Mouse (Mus musculus) adrenal gland, postnatal 10 days (tissue): Measurements from ENCODE around the gene Akr7a5. TPM values are rescaled to one million over a fixed set of nuclear protein-coding genes. Genes with fewer than 3 reads are reported as not detected.

Experiments used
- DNase-seq: peaks from one replicate; pipeline ENCODE4 v3.0.0; 2021; ENCODE audit warnings: mixed read lengths
- long read RNA-seq, 2 experiments: library from polyadenylated mRNA; stranded (forward); transcript quantifications; one replicate each; pipeline ENCODE4 v2.0.0; 2021
- total RNA-seq, 2 experiments: library from RNA; stranded (reverse); gene quantifications; 2 replicates each; pipeline ENCODE4 v1.2.3; 2021

Gene Akr7a5
- 10 to 100 TPM; 65.6 to 67.0 TPM for total RNA-seq
- long read RNA-seq, experiment 1, transcript Akr7a5-201 (7 exons, 1,288 nt): major isoform, 147 of 164 reads
- long read RNA-seq, experiment 1, partial matches to known transcripts: 13 of 164 reads
- long read RNA-seq, experiment 1, other reads (novel, unspliced or antisense): 4 of 164 reads
- long read RNA-seq, experiment 2, transcript Akr7a5-201 (7 exons, 1,288 nt): major isoform, 66 of 72 reads
- long read RNA-seq, experiment 2, partial matches to known transcripts: 5 of 72 reads
- long read RNA-seq, experiment 2, other reads (novel, unspliced or antisense): 1 of 72 reads

DNA sequence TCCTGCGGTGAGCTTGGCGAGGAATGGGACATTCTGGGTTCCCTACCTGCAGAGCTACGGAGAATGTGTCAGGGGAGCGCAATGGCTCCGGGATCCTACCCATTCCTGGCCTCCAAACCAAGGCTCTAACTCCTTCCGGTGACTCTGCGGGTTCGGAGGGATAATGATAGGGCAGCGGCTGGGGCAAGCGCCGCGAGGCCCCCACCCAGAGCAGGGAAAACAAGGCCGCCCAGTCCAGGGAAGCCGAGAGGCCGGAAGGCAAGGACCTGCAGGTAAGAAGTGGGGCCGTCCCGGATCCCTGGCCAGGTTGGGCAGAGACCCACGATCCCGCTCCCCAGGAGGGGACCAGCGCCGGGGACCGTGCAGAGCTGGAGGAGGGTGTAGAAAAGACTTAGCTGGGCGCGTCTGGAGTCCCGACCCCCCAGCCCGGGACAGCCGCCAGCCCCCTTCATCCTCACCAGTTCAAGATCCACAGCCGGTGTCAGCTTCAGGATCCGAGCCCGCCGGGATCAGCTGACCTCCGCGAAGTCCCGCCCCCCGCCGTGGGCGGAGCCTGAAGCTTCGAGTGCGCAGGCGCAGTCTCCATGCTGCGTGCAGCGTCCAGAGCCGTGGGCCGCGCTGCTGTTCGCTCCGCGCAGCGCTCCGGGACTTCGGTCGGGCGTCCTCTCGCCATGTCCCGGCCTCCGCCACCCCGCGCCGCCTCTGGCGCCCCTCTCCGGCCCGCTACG, at the start of gene Akr7a5, which contains the start of gene Pqlc2:
Akr7a5 (plus strand) TSS at position 574 of the 728 bp plus-strand sequence.
Pqlc2 (minus strand) TSS at position 538 of the 728 bp plus-strand sequence.
- DNase-seq: peak; percentile 99

DNA sequence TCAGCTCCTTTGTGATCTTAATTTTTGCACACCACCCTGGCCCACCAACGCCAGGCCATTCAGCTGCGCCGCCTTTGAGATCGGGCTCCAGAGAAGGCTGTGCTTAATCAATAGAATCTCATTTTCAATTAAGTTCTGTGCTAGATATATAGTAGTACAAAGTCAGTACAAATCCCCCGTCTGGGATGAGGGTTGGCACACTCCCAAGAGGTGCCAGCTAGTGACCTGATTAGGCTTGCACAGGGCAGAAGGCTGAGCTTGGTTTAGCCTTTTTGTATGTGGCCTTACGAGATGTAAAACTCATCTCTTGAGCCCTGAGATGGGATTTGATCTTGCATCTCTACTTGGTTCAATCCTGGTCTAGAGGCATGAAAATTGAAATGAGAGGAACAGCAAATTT, 47.6 kb upstream of the Akr7a5 start:
- DNase-seq: no peak

DNA sequence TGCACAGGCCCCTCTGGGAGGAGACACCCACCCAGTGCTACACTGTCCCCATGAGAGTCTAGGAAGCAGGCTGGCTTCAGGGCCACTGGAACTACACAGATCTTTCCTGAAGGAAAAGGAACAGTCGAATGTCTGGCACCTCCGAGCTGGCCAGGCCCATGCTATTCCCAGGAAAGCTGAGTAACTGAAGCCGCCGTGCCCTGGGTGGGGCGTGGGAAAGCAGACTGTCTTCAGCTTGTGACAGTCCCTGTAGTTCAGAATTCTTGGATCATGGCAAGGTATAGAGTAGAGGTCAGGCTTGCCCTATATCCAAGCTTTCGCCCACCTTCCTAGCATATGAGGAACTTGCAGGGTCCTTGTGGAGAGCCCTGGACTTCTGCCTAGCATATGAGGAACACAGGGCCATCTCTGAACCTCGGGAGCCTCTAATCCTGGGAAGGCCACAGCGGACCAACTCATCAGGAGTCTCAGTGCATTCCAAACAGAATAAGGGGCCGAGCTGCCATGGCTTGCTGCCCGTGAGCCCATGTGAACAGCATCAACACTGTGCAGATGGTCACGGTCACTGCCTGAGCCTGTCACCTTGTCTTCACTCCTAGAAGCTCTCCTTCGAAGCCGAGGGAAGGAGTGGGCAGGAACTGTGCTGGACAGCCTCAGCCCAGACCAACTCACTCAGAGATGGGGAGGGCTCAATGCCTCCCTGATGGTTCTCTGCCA, 44.6 kb upstream of the Akr7a5 start:
- no peak for DNase-seq

DNA sequence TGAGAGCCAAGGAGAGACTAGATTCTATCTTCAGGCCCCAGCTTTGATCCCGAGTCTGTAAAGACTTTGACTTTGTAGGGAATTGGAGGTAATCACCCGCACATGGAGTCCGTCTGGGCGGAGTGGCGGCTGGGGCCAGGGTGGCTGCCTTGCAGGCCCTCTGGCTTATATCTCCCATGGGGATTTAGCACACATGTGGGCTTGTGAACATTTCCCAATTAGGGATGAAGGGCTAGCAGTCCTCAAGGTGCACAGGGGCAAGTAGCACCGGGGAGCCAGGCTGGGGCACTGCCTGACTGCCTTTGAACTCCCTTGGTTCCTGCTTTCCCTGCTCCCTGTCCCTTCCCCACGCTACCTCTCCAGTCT, 44.1 kb upstream of the Akr7a5 start:
- no peak for DNase-seq

DNA sequence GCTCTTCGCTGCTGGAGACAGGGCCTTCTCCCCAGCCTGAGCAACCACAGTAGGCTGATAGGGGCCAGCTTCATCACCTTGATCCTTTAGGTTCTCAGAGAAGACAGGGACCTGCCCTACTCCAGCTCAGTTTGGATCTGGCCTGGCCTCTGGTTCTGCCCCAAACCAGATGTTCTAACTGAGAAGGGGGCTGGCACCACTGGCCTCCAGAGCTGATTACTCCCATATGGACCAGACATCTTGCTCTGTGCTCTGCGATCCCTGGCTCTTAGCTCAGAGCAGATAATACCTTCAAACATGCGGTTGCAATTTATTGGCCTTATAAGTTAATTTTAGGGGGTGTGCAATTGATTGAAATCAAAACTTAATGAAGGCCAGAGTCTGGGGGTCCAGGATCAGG, 43.2 kb upstream of the Akr7a5 start:
- DNase-seq: no peak

DNA sequence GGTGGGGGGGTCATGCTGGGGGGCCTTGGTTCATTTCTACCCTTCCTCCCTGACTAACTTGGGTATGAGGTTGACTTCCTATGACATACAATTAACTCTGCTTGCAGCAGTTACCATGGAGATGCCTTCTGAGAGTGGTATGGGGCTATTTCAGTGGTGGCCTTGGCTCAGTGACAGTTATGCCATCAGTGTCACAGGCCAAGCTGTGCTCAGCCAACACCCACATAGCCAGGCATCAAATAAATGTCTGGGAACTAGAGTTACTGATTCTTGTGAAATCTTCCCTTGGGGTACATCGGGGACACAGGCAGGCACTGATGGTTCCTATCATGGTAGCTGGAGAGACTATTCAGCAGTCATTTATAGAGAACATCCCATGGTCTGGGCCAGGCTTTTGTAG, 42.3 kb upstream of the Akr7a5 start:
- no peak for DNase-seq

DNA sequence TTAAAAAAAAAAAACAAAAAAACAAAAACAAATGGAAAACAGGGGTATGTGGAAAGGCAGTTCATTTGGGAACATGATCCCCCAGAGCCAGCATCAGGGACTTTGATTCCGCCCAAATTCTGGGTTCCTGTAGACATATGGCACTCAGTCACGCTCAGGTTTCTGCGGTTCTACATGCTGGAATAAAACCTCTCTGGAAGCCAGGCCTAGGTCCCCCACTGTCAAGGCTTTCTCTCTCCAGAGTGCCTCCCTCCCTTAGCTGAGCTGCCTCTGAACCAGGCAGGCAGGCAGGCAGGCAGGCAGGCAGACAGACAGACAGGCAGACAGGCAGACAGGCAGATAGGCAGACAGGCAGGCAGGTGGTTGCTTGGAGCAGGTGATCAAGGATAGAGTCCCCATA, 40.4 kb upstream of the Akr7a5 start:
- DNase-seq: no peak

DNA sequence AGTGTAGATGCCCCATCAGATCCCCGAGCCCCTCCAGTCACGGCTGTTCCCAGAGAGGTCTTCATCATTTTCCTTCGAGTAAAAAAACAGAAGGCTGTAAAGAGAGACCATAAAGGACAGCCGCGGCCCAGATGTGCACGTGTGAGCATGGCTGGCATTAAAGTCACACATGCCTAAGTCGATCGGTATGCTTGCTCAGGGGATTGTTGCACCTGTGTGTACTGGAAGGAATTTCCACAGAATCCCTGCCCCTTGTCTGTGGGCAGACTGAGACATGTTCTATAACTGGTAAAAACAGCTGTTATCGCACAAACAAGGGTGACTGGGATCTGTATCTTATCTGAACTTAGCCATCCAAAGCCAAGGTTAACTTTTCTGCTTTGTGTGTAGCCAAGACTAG, 39.0 kb upstream of the Akr7a5 start:
- no peak for DNase-seq

DNA sequence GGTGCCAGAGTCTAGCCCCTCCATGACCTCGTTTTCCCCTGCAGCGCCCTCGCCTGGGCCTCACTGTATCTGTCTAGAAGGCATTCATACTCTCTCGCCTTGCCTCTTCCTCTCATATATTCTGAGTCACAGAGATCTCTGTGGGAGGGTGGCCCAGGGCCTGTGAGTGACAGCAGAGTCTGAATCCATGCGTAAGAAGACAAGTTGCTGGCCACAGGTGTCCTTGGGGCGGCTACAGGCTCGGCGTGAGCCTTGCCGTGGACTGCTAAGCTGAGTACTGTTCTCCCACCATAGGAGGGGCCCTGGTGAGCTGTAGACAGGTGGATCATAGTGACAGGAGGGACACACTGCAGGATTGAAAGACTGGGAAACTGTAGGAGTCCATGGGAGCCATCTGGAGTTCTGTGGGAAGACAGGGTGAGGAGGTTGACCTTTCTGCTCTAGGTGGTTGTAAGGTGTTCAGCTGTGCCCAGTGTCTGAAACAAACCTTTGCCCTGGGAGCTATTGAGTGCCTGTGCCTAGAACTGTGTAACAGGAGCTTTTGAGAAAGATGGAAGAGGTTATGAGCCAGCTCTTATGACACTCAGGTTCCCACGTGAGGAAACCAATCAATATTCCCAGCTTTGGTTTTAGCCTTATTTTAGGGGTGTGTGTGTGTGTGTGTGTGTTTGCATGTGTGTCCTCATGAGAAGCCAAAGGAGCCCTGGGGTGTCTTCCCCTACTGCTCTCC, 37.4 kb upstream of the Akr7a5 start:
- DNase-seq: no peak

DNA sequence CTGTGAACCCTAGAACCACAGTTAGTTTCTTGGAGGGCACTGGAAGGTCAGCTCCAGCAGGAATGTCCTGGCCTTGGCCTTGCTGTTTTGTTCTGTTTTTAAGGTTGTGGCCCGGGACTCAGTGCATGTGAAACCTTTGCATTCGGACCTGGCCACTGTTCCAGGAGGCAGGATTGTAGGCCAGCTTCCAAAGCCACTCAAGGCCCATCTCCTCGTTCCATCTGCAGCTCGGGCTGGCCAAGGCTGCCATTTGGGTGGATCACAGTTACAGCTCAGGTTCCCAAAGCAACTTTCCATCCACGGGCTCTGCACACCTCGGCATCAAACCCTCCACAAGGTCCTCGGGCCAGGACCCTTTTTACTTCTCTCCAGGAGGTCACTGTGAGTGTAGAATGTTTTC, 36.0 kb upstream of the Akr7a5 start:
- no peak for DNase-seq

DNA sequence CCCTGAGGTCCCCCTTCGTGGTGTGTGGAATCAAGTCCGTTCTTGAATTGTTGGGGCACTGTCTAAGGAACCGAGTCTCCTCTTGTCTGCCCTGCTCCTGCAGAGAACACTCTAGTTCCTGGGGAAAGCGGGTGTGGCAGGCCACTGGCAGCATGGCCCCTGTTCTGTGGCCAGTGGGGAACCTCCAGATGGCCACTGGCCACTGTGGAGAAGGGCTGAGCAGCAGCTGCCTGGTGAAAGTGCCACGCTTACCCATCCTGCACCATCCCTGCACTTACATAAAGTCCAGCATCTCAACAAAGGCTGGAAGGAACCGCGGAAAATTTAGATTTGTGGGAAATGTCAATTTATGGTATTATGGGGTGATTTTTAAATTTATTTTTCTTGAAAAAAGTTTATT, 34.1 kb upstream of the Akr7a5 start:
- no peak for DNase-seq

DNA sequence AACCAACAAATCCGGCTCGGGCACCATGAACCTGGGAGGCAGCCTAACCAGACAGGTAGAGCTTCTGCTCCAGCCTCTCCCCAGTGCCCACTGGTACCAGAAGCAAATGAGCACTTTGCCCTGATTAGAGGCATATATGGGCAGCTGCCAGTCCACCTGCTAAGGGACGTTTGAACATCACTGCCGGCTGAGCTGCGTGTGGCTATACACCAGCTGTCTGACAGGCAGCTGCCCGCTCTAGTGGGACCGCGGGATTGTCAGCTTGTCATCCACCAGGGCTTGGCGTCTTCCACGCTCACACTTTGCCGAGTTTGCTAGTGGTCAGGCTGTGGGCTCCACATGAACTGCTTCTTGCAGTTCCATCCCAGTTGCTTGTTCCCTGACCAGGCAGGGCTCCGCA, 30.0 kb upstream of the Akr7a5 start:
- DNase-seq: no peak

DNA sequence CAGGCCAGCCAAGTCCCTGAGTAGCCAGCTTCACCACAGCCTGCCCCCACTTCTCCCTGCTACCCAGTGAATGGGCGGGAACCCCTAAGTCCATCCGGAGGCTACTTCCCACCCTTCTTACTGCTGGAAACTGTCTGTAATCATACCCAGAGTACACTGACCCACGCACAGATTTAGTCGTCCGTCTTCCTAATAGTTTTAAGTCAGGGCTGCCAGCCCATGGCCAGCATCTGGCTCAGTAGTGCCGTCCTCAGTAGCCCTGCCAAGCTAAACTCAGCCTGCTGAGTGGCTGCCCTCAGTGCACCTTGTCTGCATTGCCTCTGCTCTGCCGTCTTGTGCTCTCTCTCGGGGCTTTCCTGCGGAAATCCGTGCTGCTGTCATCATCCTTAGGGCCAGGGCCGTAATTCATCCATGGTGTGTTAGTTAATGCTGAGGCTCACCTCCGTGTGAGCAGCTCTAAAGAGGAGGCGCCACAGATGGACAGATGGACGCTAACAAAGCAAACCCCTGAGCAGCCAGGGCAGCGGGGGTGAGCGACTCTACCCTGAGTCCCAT, 28.7 kb upstream of the Akr7a5 start:
- no peak for DNase-seq

DNA sequence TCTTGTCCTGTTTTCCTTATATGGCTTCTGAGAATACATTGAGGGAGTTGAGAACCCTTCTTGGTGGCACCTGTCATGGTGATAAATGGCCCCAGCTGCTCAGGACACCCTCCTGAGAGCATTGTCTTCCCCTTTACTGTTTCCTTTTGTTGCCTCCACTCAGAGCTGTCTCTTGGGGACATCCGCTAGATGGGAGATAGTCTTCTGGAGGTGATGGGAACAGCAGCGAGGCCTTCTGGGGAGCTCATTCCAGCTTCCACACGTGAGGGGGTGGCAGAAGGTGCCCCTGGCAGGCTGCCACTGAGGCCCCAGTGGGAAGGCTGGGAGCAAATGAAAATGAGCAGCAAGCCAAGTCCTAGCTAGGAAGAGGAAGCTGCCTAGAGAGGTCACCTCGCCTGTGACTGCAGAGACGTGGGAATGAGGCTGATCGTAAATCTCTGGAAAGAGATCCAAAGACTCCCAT, 27.6 kb upstream of the Akr7a5 start:
- peak; percentile 72 for DNase-seq

DNA sequence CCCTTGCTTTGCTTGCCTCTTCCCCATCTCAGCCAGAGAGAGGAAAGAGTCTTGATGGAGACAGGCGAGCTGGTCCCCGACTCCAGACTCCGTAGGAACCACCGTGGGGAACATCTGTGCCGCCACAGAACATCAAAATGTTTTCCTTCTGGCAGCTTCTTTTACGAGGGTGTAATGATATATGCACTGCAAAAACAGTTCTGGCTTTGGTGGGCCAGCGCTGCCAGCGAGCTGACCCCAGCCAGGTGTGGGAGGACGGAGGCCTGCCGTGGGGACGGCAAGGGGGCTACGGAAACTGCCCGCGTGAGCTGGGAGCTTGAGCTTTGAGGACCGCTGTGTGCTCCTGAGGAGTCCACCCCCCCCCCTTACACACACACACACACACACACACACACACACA, 25.7 kb upstream of the Akr7a5 start:
- no peak for DNase-seq

DNA sequence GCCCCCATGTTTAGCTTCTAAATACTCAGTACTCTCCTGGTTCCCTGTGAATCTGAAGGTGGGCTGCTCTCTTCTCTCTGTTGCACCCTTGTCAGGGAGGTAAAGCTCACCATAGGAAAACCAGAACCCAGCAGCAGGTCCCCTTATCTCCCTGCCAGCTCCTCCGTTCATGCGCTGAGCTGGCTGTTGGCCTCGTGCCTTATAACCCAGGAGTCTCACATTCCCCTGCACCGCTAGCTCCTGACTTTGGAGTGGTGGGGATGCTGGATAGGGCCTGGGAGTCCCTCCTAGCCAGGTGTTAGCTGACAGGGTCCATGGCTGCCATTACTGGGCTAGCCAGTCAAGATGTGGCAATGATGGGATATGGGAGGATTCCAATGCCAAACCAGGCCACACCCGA, 24.3 kb upstream of the Akr7a5 start:
- DNase-seq: no peak

DNA sequence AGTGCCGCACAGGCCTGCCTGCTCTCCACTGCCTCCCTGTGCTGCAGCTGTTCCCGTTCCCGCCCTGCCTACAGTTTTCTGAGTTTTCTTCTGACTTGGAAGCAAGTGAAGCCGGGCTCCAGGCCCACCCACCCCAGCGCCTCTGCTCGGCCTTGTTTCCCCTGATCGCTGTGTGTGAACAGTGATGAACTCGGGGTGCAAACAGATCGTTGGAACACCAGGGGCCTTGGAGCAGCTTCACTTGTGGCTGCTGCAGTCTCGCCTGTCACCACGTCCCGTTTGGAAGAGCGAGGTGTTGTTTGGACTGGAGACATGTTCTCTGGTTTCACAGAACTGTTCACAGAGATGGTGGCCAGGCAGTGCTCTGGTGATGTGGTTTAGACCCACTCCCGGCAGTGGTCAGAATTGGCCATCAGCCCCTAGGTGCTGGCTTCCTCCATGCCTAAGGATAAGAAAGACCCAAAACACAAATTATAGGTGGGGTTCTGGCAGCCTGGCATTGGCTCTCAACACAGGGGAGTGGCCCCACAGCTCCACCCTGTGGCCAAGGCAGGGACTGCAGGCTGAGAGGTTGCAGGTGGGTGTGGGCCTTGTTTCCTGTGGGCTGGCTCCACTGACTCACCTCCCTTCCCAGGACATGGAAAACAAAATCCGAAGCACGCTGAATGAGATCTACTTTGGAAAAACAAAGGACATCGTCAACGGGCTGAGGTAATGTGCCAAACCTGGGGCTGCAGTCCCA, 23.3 kb upstream of the Akr7a5 start:
- peak; percentile 93 for DNase-seq

DNA sequence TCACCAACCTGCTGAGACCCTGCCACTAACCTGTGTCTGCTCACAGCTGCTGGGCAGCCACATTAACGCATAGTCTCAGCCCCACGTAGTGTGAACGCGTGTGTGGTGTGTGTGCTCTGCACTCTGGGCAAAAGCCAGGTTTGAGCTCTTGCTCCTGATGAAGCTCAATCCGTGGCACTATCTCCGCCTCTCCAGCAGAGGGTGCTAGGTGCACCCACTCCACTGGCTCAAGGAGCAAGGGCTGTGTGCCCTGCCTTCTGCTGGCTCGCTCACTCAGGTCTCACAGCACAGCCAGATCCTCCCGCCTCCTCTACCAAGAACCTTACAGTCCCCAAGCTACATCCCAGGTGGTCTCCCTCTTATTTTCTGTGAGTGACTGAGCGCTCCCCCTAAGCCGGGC, 21.5 kb upstream of the Akr7a5 start:
- peak; percentile 71 for DNase-seq

DNA sequence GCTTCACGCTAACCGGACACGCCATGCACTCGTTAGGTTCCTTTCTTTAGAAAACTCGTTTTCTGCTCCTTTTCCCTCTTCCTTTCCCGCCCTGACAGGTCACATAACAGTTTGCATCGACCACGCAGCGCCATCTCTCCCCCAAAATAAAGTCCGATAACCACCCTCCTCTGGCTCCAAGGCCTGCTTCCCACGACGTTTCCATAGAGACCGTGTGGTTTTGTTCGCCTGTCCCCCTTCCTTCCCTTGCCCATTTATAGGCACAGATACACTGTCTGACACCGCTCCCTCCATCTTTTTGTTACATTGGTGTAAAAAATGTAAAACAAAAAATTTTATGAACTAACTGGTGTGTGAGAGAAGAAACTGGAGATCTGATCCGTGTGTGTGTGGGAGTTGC, 19.4 kb upstream of the Akr7a5 start:
- DNase-seq: no peak

DNA sequence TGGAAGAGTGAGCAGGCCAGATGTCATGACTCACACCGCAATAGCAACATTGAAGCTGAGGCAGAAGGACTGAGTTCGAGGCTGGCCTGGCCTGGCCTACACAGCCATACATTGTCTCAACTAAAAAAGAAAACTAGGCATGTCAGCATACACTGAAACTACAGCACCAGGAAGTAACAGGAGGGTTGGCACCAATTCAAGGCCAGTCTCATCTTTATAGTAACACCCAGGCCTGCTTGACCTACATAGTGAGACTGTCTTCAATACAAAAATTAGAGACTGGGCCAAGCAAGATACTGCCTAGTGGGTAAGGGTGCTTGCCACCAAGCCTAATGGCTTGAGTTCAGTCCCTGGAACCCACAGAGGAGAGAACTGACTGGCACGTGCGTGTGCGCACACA, 18.5 kb upstream of the Akr7a5 start:
- peak; percentile 44 for DNase-seq

DNA sequence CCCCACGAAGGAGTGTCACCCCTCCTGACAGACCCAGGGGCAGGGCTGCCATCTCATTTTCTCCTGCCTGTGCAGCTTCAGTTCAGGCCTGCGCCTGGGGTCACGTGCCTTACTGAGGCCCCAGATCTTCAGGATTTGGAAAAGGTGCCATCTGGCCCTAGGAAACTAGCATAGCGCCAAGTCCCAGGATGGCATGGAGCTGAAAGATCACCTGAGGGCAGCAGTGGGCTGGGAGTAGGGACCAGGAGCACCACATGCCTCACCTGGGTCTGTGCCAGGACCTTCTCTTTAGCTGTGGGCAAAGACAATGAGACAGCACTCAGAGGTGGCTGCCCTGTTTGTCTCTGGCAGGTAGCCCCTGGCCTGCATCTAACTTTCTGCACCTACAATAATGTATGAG, 13.0 kb upstream of the Akr7a5 start:
- DNase-seq: peak; percentile 79
